Mouse (Mus musculus) ES-E14 (cell line): ENCODE measurements around the gene Slc24a4. TPM values are rescaled to one million over a fixed set of nuclear protein-coding genes. Genes with fewer than 3 reads are reported as not detected.

Source experiments
- DNase-seq: peaks from one replicate; pipeline ENCODE4 v3.0.0-alpha.2; 2013; ENCODE audit warnings: low read depth, low spot score
- H3K27ac ChIP-seq: 2 replicates; pipeline ENCODE4 v1.5.1; 2012; ENCODE audit warnings: low read depth, mild to moderate bottlenecking, low read length, moderate library complexity, mixed read lengths; ENCODE audit not compliant: poor library complexity, insufficient read depth, severe bottlenecking
- H3K36me3 ChIP-seq: 2 replicates; pipeline ENCODE4 v1.6.1; 2012; ENCODE audit warnings: mild to moderate bottlenecking, low read length, moderate library complexity, mixed read lengths; ENCODE audit not compliant: control insufficient read depth, poor library complexity, insufficient read depth, severe bottlenecking
- H3K4me1 ChIP-seq, 2 experiments: fragments of 150-350 bp in 1 of 2; sonication (generic) in 1 of 2; 2 replicates each; pipeline ENCODE4 v1.6.1; 2012; ENCODE audit warnings: low read length in 2 of 2, mild to moderate bottlenecking in 1 of 2, mixed read lengths in 1 of 2; ENCODE audit not compliant: control insufficient read depth in 2 of 2, insufficient read depth in 2 of 2, poor library complexity in 1 of 2
- H3K4me3 ChIP-seq, 2 experiments: fragments of 150-350 bp in 1 of 2; sonication (generic) in 1 of 2; 2 replicates each; pipeline ENCODE4 v1.5.1; 2012; ENCODE audit warnings: low read length in 2 of 2, low read depth in 1 of 2, mild to moderate bottlenecking in 1 of 2, mixed read lengths in 1 of 2; ENCODE audit not compliant: insufficient read depth in 1 of 2, poor library complexity in 1 of 2, severe bottlenecking in 1 of 2
- H3K9ac ChIP-seq: 2 replicates; pipeline ENCODE4 v1.6.1; 2012; ENCODE audit warnings: low read depth, mild to moderate bottlenecking, low read length, mixed read lengths; ENCODE audit not compliant: poor library complexity, insufficient read depth, severe bottlenecking
- H3K9me3 ChIP-seq: fragments of 150-350 bp; sonication (generic); 2 replicates; pipeline ENCODE4 v1.6.1; 2012; ENCODE audit warnings: low read depth, mild to moderate bottlenecking, low read length; ENCODE audit not compliant: control insufficient read depth, insufficient read depth
- CHD2 ChIP-seq: IDR thresholded peaks from 2 replicates; pipeline ENCODE4 v1.6.1; 2014; ENCODE audit warnings: mild to moderate bottlenecking, low read depth, low read length, inconsistent platforms
- HCFC1 ChIP-seq: IDR thresholded peaks from 2 replicates; pipeline ENCODE4 v1.6.1; 2012; ENCODE audit warnings: low read length, inconsistent platforms, borderline replicate concordance; ENCODE audit not compliant: insufficient read depth
- MAFK ChIP-seq: IDR thresholded peaks from 2 replicates; pipeline ENCODE4 v1.6.1; 2014; ENCODE audit warnings: mild to moderate bottlenecking, low read depth, low read length, inconsistent platforms; ENCODE audit not compliant: insufficient read depth
- ZC3H11A ChIP-seq: IDR thresholded peaks from 2 replicates; pipeline ENCODE4 v1.6.1; 2012; ENCODE audit warnings: low read depth, mild to moderate bottlenecking, inconsistent platforms, low read length, borderline replicate concordance
- ZNF384 ChIP-seq: IDR thresholded peaks from 2 replicates; pipeline ENCODE4 v1.6.1; 2012; ENCODE audit warnings: low read depth, low read length, inconsistent platforms
- in situ Hi-C, 2 experiments: fragments of 600-800 bp; cut with MboI; formaldehyde crosslinking; loops; one replicate each; pipeline ENCODE4 v1.15.1; 2025; ENCODE audit warnings: low sequenced_read_pairs in 2 of 2, inconsistent platforms in 1 of 2; ENCODE audit not compliant: unreplicated experiment in 2 of 2
- total RNA-seq: library from RNA; depleted of rRNA; stranded (reverse); fragments of 300-350 nt; gene quantifications from 2 replicates; pipeline ENCODE4 v1.2.3, GENCODE M21; 2012

Slc24a4 gene
- total RNA-seq, 1 experiment = 0.27 TPM

DNA sequence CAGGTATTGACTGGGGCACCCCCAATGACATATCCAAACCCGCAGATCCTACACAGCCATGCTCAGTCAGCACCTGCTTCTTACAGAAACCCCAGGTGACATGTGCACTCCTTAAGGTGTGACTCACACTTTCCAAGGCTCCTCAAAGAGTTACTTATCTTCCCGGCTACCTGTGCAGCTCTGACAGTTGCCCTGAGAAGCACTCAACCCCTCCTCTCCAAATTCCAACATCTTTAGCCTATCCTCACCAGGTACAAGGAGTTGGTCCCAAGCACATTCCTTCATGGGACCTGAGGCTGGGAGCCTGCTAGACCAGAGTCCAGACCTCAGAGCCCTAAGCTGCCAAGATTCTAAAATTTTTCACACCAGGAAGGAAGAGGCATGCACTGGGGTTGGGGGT is 134.3 kb downstream of the Slc24a4 start:
- in situ Hi-C loops = no loop called here
- Histone ChIP-seq H3K9me3 (no peaks in the 10 kb centered on the region), H3K36me3 (no peaks in the 10 kb centered on the region), H3K27ac (no peak overlapping the region), H3K4me3 (no peak overlapping the region), H3K4me1 (peaks cover 2 to 3% of the 10 kb centered on the region in 2 experiments; a peak in 3 of 4 replicates), H3K9ac (no peak overlapping the region)
- DNase-seq = no peak
- TF ChIP-seq HCFC1 = no peak
- TF ChIP-seq MAFK = no peak
- TF ChIP-seq ZNF384 = no peak
- no peak for TF ChIP-seq CHD2
- no peak for TF ChIP-seq ZC3H11A

GRCm38 (mm10) chr12:102263249-102263648 is 134.7 kb downstream of the Slc24a4 start:
- no peaks in the 10 kb centered on the region for H3K9me3 ChIP-seq
- TF ChIP-seq ZC3H11A (no peak), CHD2 (no peak), MAFK (no peak), ZNF384 (no peak), HCFC1 (no peak)
- in situ Hi-C loops = no loop called here
- no peak for DNase-seq
- H3K27ac ChIP-seq = no peak overlapping the region
- no peaks in the 10 kb centered on the region for H3K36me3 ChIP-seq
- no peak overlapping the region for H3K4me3 ChIP-seq
- H3K9ac ChIP-seq = no peak overlapping the region
- H3K4me1 ChIP-seq = peaks cover 2 to 3% of the 10 kb centered on the region in 2 experiments; a peak in 3 of 4 replicates

DNA sequence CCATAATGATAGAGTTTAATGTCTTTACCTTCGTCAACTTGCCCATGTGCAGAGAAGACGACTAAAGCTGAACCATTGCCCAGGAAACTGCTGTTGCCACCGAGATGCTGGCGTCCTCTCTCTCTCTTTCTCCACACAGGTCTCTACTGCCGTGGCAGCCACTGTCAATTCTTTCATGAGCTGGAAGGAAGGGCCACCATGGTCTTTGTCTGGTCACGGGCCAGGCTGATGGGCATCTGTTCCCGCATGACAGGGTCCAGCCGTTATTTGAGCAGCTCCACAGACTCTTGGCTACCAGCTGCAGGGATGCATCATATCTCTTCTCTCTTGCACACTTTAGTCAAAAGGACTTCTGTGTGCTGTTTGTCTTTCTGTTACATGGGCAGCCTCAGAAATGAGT is 137.9 kb downstream of the Slc24a4 start:
- no peak overlapping the region for H3K4me3 ChIP-seq
- no peaks in the 10 kb centered on the region for H3K9me3 ChIP-seq
- no peak for DNase-seq
- H3K36me3 ChIP-seq = no peaks in the 10 kb centered on the region
- in situ Hi-C loops = no loop called here
- H3K27ac ChIP-seq = no peak overlapping the region
- H3K9ac ChIP-seq = no peak overlapping the region
- H3K4me1 ChIP-seq = peaks cover under 1 to 3% of the 10 kb centered on the region in 2 experiments; a peak in 1 of 4 replicates
- TF ChIP-seq ZNF384 = no peak
- no peak for TF ChIP-seq HCFC1
- no peak for TF ChIP-seq CHD2
- no peak for TF ChIP-seq ZC3H11A
- TF ChIP-seq MAFK = no peak

- Histone ChIP-seq H3K4me1 (no peaks in the 10 kb centered on the region), H3K36me3 (no peaks in the 10 kb centered on the region), H3K4me3 (no peak overlapping the region), H3K9me3 (no peaks in the 10 kb centered on the region), H3K27ac (no peak overlapping the region), H3K9ac (no peak overlapping the region)
- in situ Hi-C loops = no loop called here
- no peak for TF ChIP-seq MAFK
- TF ChIP-seq CHD2 = no peak
- no peak for TF ChIP-seq HCFC1
- TF ChIP-seq ZNF384 = no peak
- no peak for TF ChIP-seq ZC3H11A
- DNase-seq = no peak
Measured at GRCm38 (mm10) chr12:102269144-102269543, 140.6 kb downstream of the Slc24a4 start.

GRCm38 (mm10) chr12:102270776-102271405 is 142.4 kb downstream of the Slc24a4 start:
- no peak overlapping the region for H3K9ac ChIP-seq
- no peaks in the 10 kb centered on the region for H3K9me3 ChIP-seq
- in situ Hi-C loops = no loop called here
- no peaks in the 10 kb centered on the region for H3K4me1 ChIP-seq
- DNase-seq = no peak
- H3K36me3 ChIP-seq = no peaks in the 10 kb centered on the region
- no peak overlapping the region for H3K27ac ChIP-seq
- no peak for TF ChIP-seq ZC3H11A
- no peak for TF ChIP-seq ZNF384
- TF ChIP-seq HCFC1 = no peak
- TF ChIP-seq CHD2 = no peak
- no peak for TF ChIP-seq MAFK
- H3K4me3 ChIP-seq = no peak overlapping the region
